Mouse (Mus musculus) megakaryocyte progenitor cell, adult 5-6 weeks (primary cell): ENCODE data around the gene Per1. TPM values are rescaled to one million over a fixed set of nuclear protein-coding genes. Genes with fewer than 3 reads are reported as not detected.

Experiments
- ATAC-seq: replicated peaks from 2 replicates; pipeline ENCODE4 v1.8.0; 2016; ENCODE audit warnings: mild to moderate bottlenecking, moderate TSS enrichment, inconsistent platforms; ENCODE audit not compliant: poor library complexity
- total RNA-seq, 2 experiments: library from RNA; stranded (forward) in 1 of 2; stranded (reverse) in 1 of 2; fragments of 157-497, 149-512 nt in 1 of 2; fragments of 200-1000 nt in 1 of 2; gene quantifications; 2 replicates each; pipeline versions ENCODE4 v1.2.3 to v1.2.4; 2015 to 2017

Per1 gene
- total RNA-seq, 2 experiments from 2014 or later: 4.8 to 8.3 TPM

- ATAC-seq: no peak
Measured at GRCm38 (mm10) chr11:69098039-69098761, 3.2 kb downstream of the Per1 start.

GRCm38 (mm10) chr11:69098762-69099091, 3.7 kb downstream of the Per1 start:
- ATAC-seq: peak; percentile 40

GRCm38 (mm10) chr11:69099177-69099914, 4.3 kb downstream of the Per1 start:
- no peak for ATAC-seq

- peak; percentile 37 for ATAC-seq
Measured at GRCm38 (mm10) chr11:69099915-69100345, 4.9 kb downstream of the Per1 start.

- no peak for ATAC-seq
Measured at GRCm38 (mm10) chr11:69100639-69101360, 5.8 kb downstream of the Per1 start.

- ATAC-seq: no peak
Measured at GRCm38 (mm10) chr11:69101604-69102402, 6.8 kb downstream of the Per1 start.

- no peak for ATAC-seq
Measured at GRCm38 (mm10) chr11:69102403-69102725, 7.3 kb downstream of the Per1 start.

GRCm38 (mm10) chr11:69103121-69103520, 8.1 kb downstream of the Per1 start:
- ATAC-seq: no peak

GRCm38 (mm10) chr11:69103531-69104435, 8.8 kb downstream of the Per1 start:
- ATAC-seq: no peak

GRCm38 (mm10) chr11:69104487-69104886, 9.5 kb downstream of the Per1 start:
- ATAC-seq: no peak

- ATAC-seq: no peak
Measured at GRCm38 (mm10) chr11:69105227-69105626, 10.2 kb downstream of the Per1 start.

GRCm38 (mm10) chr11:69105796-69106195, 10.8 kb downstream of the Per1 start:
- ATAC-seq: no peak

GRCm38 (mm10) chr11:69106299-69106698, 11.3 kb downstream of the Per1 start:
- no peak for ATAC-seq

GRCm38 (mm10) chr11:69106842-69107241, 11.8 kb downstream of the Per1 start:
- ATAC-seq: no peak

- ATAC-seq: no peak
Measured at GRCm38 (mm10) chr11:69107676-69108075, 12.7 kb downstream of the Per1 start.

GRCm38 (mm10) chr11:69108223-69108622, 13.2 kb downstream of the Per1 start:
- ATAC-seq: no peak

GRCm38 (mm10) chr11:69109032-69109900, 14.2 kb downstream of the Per1 start:
- no peak for ATAC-seq

GRCm38 (mm10) chr11:69110319-69111046, 15.5 kb downstream of the Per1 start:
- peak; percentile 88 for ATAC-seq
